ENCODE assay signal across 13 mouse cellular contexts in genomic region chr4:151238970-151239684, GRCm38 (mm10).
A peak's percentile ranks its signal among the peaks of the same experiment; 100 is the strongest.
DNase-seq lines count a peak whose midpoint lies in the region; ATAC-seq and TF ChIP-seq lines count a peak whose summit lies in the region.
"Had no signal": no experiment of that assay in that cellular context is flagged by ENCODE, and none has a peak within 500 bp of the region (broad histone marks: within the 10 kb centered on the region; RNA-seq: fewer than 3 reads in every experiment).

No protein-coding gene starts in this region.

- H3K4me3 ChIP-seq in liver, embryonic 14.5 days (ENCODE audit: insufficient read depth in 1 of 2, low read depth in 2 of 2, low read length in 2 of 2): no peak overlapping the region
- no peak overlapping the region for H3K4me3 ChIP-seq in liver, embryonic 11.5 days (ENCODE audit: low read depth, low read length)
- H3K4me3 ChIP-seq: heart, embryonic 15.5 days; midbrain, embryonic 12.5 days had no signal

- 64% methylated on average over 19 of the region's 19 CpGs for WGBS in liver, embryonic 14.5 days (ENCODE audit: insufficient replicate concordance)
- 76% methylated on average over 19 of the region's 19 CpGs for WGBS in liver, embryonic 11.5 days

- H3K27ac ChIP-seq in liver, embryonic 14.5 days: no peak overlapping the region
- H3K27ac ChIP-seq in liver, embryonic 11.5 days (ENCODE audit: low read depth, low read length): no peak overlapping the region
- H3K27ac ChIP-seq: heart, embryonic 15.5 days; midbrain, embryonic 12.5 days had no signal

- peak; percentile 46 for DNase-seq in gastrocnemius, postnatal 10 days
- no peak for DNase-seq in gastrocnemius, adult 18-20 months (ENCODE audit: low spot score)
- no peak for DNase-seq in liver, embryonic 14.5 days (ENCODE audit: low read depth in 3 of 3, low spot score in 3 of 3)
- no peak for DNase-seq in liver, embryonic 11.5 days (ENCODE audit: low spot score)
- DNase-seq in NIH3T3 (ENCODE audit: low read depth): peak; percentile 6
- DNase-seq in left cerebral cortex, postnatal 4 days: peak; percentile 88
- no peak for DNase-seq in B cell, adult 2 months
- no peak for DNase-seq in adrenal gland, postnatal 4 days (ENCODE audit: low spot score in 2 of 2)
- DNase-seq: embryo, embryonic 11 days; thymus, postnatal 25 days had no signal

- H3K27me3 ChIP-seq in liver, embryonic 14.5 days (ENCODE audit: control insufficient read depth, insufficient read depth, low read length): no peaks in the 10 kb centered on the region
- no peaks in the 10 kb centered on the region; the same call in 1 of the 2 replicates for H3K27me3 ChIP-seq in liver, embryonic 11.5 days (replicated peaks; ENCODE audit: control insufficient read depth, insufficient read depth, low read length)

- ATAC-seq in liver, embryonic 14.5 days (ENCODE audit: insufficient read depth): no peak
- no peak for ATAC-seq in liver, embryonic 11.5 days (replicated peaks; ENCODE audit: low FRiP score)
- ATAC-seq: intestine, postnatal 0 days had no signal

- no peak overlapping the region for H3K4me2 ChIP-seq in liver, embryonic 14.5 days (ENCODE audit: low read depth)
- no peak overlapping the region for H3K4me2 ChIP-seq in liver, embryonic 11.5 days
- H3K4me2 ChIP-seq: heart, embryonic 15.5 days; midbrain, embryonic 12.5 days had no signal

- H3K9ac ChIP-seq in liver, embryonic 14.5 days (replicated peaks): no peak overlapping the region
- no peak overlapping the region for H3K9ac ChIP-seq in liver, embryonic 11.5 days (ENCODE audit: low read depth, low read length)
- H3K9ac ChIP-seq: heart, embryonic 15.5 days; midbrain, embryonic 12.5 days had no signal

- TF ChIP-seq EP300 in liver, embryonic 14.5 days (IDR thresholded peaks at IDR 0.05; ENCODE audit: low read depth): no peak

- TF ChIP-seq CTCF in liver, embryonic 14.5 days (IDR thresholded peaks at IDR 0.05; ENCODE audit: low read depth): 0 out of 2 replicates have a peak, but pooled peaks have one; percentile 19

- H3K4me1 ChIP-seq in liver, embryonic 14.5 days (replicated peaks; ENCODE audit: control insufficient read depth in 2 of 2, insufficient read depth in 2 of 2, low read length in 1 of 2): no peaks in the 10 kb centered on the region
- no peaks in the 10 kb centered on the region for H3K4me1 ChIP-seq in liver, embryonic 11.5 days (replicated peaks; ENCODE audit: control insufficient read depth, insufficient read depth, low read length)
- H3K4me1 ChIP-seq: heart, embryonic 15.5 days had no signal

- H3K36me3 ChIP-seq in liver, embryonic 14.5 days (replicated peaks; ENCODE audit: control insufficient read depth, insufficient read depth, low read depth): no peaks in the 10 kb centered on the region
- no peaks in the 10 kb centered on the region for H3K36me3 ChIP-seq in liver, embryonic 11.5 days (ENCODE audit: control insufficient read depth, insufficient read depth, low read length)
- H3K36me3 ChIP-seq: heart, embryonic 15.5 days; midbrain, embryonic 12.5 days had no signal

- intact Hi-C loops in left cerebral cortex, postnatal 4 days (cut with DNase I): no loop called here

- no peaks in the 10 kb centered on the region for H3K9me3 ChIP-seq in liver, embryonic 14.5 days (ENCODE audit: control insufficient read depth, low read length)
- H3K9me3 ChIP-seq in liver, embryonic 11.5 days (ENCODE audit: control insufficient read depth, low read length): peaks cover 9% of the 10 kb centered on the region; the same call in 1 of the 2 replicates
- H3K9me3 ChIP-seq: heart, embryonic 15.5 days had no signal

Comparison
In these comparisons a context has a peak if more than half of its experiments do, and no peak if none do; other contexts are left out.
1. DNase-seq: peak in gastrocnemius, postnatal 10 days (single experiment), NIH3T3 (single experiment) and left cerebral cortex, postnatal 4 days (single experiment); none in gastrocnemius, adult 18-20 months (single experiment), liver, embryonic 14.5 days (0 of 3), liver, embryonic 11.5 days (single experiment), B cell, adult 2 months (0 of 2) and adrenal gland, postnatal 4 days (0 of 2).